Mouse (Mus musculus) stomach, postnatal 0 days (tissue): Measurements from ENCODE around the gene St3gal4.

Experiments
- CTCF ChIP-seq: IDR thresholded peaks from 2 replicates; pipeline ENCODE4 v1.5.1; 2016; ENCODE audit warnings: antibody characterized with exemption, low read depth, mild to moderate bottlenecking, moderate library complexity
- EP300 ChIP-seq: optimal IDR thresholded peaks from 2 replicates; pipeline ENCODE3; 2016; ENCODE audit warnings: antibody characterized with exemption

DNA sequence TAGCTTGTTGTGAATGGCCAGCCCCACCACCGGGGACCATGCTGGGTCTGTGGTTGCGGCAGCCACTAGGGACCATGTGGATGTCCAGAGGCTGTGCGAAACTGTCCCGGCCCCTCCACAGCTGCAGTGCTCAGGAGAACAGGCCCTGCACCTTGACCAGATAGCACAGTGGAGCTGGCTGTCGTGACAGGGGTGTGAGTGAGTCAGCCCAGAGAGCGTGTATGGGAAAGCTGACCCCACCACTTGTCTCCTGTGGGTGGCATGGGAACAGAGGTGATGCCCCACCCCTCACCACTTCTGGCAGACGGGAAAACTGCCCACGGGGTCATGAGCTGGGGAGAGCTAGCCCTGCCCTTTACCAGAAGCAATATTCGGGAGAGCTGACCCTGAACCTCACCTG, 26.1 kb upstream of the St3gal4 start:
- no peak for TF ChIP-seq EP300
- TF ChIP-seq CTCF = no peak
